Mouse (Mus musculus) liver, postnatal 0 days (tissue): ENCODE results near the gene 4930438A08Rik. TPM values are rescaled to one million over a fixed set of nuclear protein-coding genes. Genes with fewer than 3 reads are reported as not detected.

Source experiments
- ATAC-seq: fragments of 200-750 bp; cut with Nextera tagmentation; 2 replicates; pipeline ENCODE4 v1.8.0; 2017; ENCODE audit warnings: mild to moderate bottlenecking, moderate library complexity
- DNase-seq: peaks from one replicate; pipeline ENCODE4 v3.0.0-alpha.2; 2016
- H3K27ac ChIP-seq: fragments of 300-500 bp; sonication (generic); 2 replicates; pipeline ENCODE4 v1.5.1; 2014; ENCODE audit warnings: antibody characterized with exemption, moderate library complexity, mild to moderate bottlenecking, low read depth
- H3K27me3 ChIP-seq: fragments of 300-500 bp; sonication (generic); 2 replicates; pipeline ENCODE4 v1.6.1; 2014; ENCODE audit warnings: low read length, control low read depth, mixed read lengths; ENCODE audit not compliant: insufficient read depth
- H3K36me3 ChIP-seq: fragments of 300-500 bp; sonication (generic); replicated peaks from 2 replicates; pipeline ENCODE4 v1.6.1; 2014; ENCODE audit warnings: mild to moderate bottlenecking, control low read depth, low read length, moderate library complexity, mixed read lengths; ENCODE audit not compliant: insufficient read depth
- H3K4me1 ChIP-seq: fragments of 300-500 bp; sonication (generic); 2 replicates; pipeline ENCODE4 v1.6.1; 2014; ENCODE audit warnings: antibody characterized with exemption, mild to moderate bottlenecking, control low read depth; ENCODE audit not compliant: insufficient read depth
- H3K4me2 ChIP-seq: fragments of 300-500 bp; sonication (generic); 2 replicates; pipeline ENCODE4 v1.6.1; 2014; ENCODE audit warnings: low read depth, mild to moderate bottlenecking, low read length, moderate library complexity, mixed read lengths
- H3K4me3 ChIP-seq: fragments of 300-500 bp; sonication (generic); 2 replicates; pipeline ENCODE4 v1.5.1; 2014; ENCODE audit warnings: low read depth, low read length
- H3K9ac ChIP-seq: fragments of 300-500 bp; sonication (generic); replicated peaks from 2 replicates; pipeline ENCODE4 v1.6.1; 2014; ENCODE audit warnings: mild to moderate bottlenecking, moderate library complexity
- H3K9me3 ChIP-seq: fragments of 300-500 bp; sonication (generic); 2 replicates; pipeline ENCODE4 v1.6.1; 2016; ENCODE audit warnings: mild to moderate bottlenecking, control low read depth, low read length, mixed read lengths
- CTCF ChIP-seq: sonication (generic); IDR thresholded peaks from 2 replicates; pipeline ENCODE4 v1.5.1; 2016; ENCODE audit warnings: antibody characterized with exemption, low read depth
- EP300 ChIP-seq: IDR thresholded peaks from 2 replicates; pipeline ENCODE4 v1.6.1; 2016; ENCODE audit warnings: antibody characterized with exemption, low read depth, mild to moderate bottlenecking
- WGBS: fragments of 180-500 bp; shearing (Covaris S2); extraction: QIAGEN DNeasy Blood & Tissue Kit; methylation state at CpG from one replicate; pipeline ENCODE4 v1.1.7; 2014; ENCODE audit not compliant: insufficient replicate concordance; 5-methylcytosine and 5-hydroxymethylcytosine counted together
- polyA plus RNA-seq: library from polyadenylated mRNA; unstranded; fragments of >200 nt; fragmentation: Nextera tagmentation; extraction: Ambion mirVana; gene quantifications from 2 replicates; pipeline ENCODE4 v1.2.1, GENCODE M21; 2015

The 4930438A08Rik gene
- polyA plus RNA-seq, 1 experiment from 2014 or later = 7.0 TPM

GRCm38 (mm10) chr11:58235152-58235551 is 39.4 kb upstream of the 4930438A08Rik start:
- Histone ChIP-seq H3K4me2 (no peak overlapping the region), H3K27ac (no peak overlapping the region), H3K36me3 (no peaks in the 10 kb centered on the region), H3K4me3 (no peak overlapping the region), H3K4me1 (0 out of 2 replicates have a peak, but pooled peaks cover 6% of the 10 kb centered on the region), H3K9ac (no peak overlapping the region), H3K9me3 (no peaks in the 10 kb centered on the region), H3K27me3 (no peaks in the 10 kb centered on the region)
- TF ChIP-seq CTCF (peak; percentile 81), EP300 (no peak)
- ATAC-seq (no peak), DNase-seq (peak; percentile 55)
- 18% methylated on average over 6 of the region's 6 CpGs for WGBS

GRCm38 (mm10) chr11:58238840-58239791 is 35.5 kb upstream of the 4930438A08Rik start:
- 4% methylated on average over 37 of the region's 37 CpGs for WGBS
- TF ChIP-seq EP300 (no peak), CTCF (peak; percentile 56)
- H3K27me3 ChIP-seq = no peaks in the 10 kb centered on the region
- H3K9me3 ChIP-seq = no peaks in the 10 kb centered on the region
- H3K27ac ChIP-seq = no peak overlapping the region
- H3K9ac ChIP-seq = no peak overlapping the region
- peak overlapping the region; percentile 30 for H3K4me3 ChIP-seq
- no peaks in the 10 kb centered on the region for H3K36me3 ChIP-seq
- 0 out of 2 replicates have a peak, but pooled peaks cover 6% of the 10 kb centered on the region for H3K4me1 ChIP-seq
- ATAC-seq = peak; percentile 97
- peak; percentile 82 for DNase-seq
- peak overlapping the region; percentile 73 for H3K4me2 ChIP-seq

- WGBS = 46% methylated on average over 4 of the region's 4 CpGs
- no peak for DNase-seq
- Histone ChIP-seq H3K27me3 (no peaks in the 10 kb centered on the region), H3K36me3 (no peaks in the 10 kb centered on the region), H3K4me1 (no peaks in the 10 kb centered on the region), H3K9ac (no peak overlapping the region), H3K9me3 (no peaks in the 10 kb centered on the region), H3K4me3 (no peak overlapping the region), H3K27ac (no peak overlapping the region), H3K4me2 (no peak overlapping the region)
- no peak for ATAC-seq
- TF ChIP-seq EP300 (no peak), CTCF (no peak)
Measured at GRCm38 (mm10) chr11:58247294-58247693, 27.3 kb upstream of the 4930438A08Rik start.

GRCm38 (mm10) chr11:58249203-58249981 is 25.2 kb upstream of the 4930438A08Rik start:
- ATAC-seq (no peak), DNase-seq (no peak)
- WGBS = 77% methylated on average over 7 of the region's 7 CpGs
- H3K4me2 ChIP-seq = no peak overlapping the region
- H3K27ac ChIP-seq = no peak overlapping the region
- TF ChIP-seq CTCF (no peak), EP300 (no peak)
- no peaks in the 10 kb centered on the region for H3K4me1 ChIP-seq
- H3K27me3 ChIP-seq = no peaks in the 10 kb centered on the region
- no peaks in the 10 kb centered on the region for H3K36me3 ChIP-seq
- H3K9me3 ChIP-seq = no peaks in the 10 kb centered on the region
- H3K9ac ChIP-seq = no peak overlapping the region
- H3K4me3 ChIP-seq = no peak overlapping the region

- Histone ChIP-seq H3K4me3 (no peak overlapping the region), H3K27me3 (no peaks in the 10 kb centered on the region), H3K4me1 (no peaks in the 10 kb centered on the region), H3K4me2 (no peak overlapping the region), H3K36me3 (no peaks in the 10 kb centered on the region), H3K9me3 (no peaks in the 10 kb centered on the region), H3K9ac (no peak overlapping the region), H3K27ac (no peak overlapping the region)
- ATAC-seq (peak; percentile 70), DNase-seq (no peak)
- 57% methylated on average over 5 of the region's 5 CpGs for WGBS
- TF ChIP-seq EP300 (no peak), CTCF (no peak)
Measured at GRCm38 (mm10) chr11:58250550-58250949, 24.0 kb upstream of the 4930438A08Rik start.

- no peak overlapping the region for H3K9ac ChIP-seq
- no peak for ATAC-seq
- TF ChIP-seq CTCF (no peak), EP300 (no peak)
Measured at GRCm38 (mm10) chr11:58254411-58254810, 20.2 kb upstream of the 4930438A08Rik start.

More at GRCm38 (mm10) chr11:58254411-58254810, 20.2 kb upstream of the 4930438A08Rik start:
- Histone ChIP-seq H3K4me2 (no peak overlapping the region), H3K27ac (no peak overlapping the region), H3K4me3 (no peak overlapping the region), H3K9me3 (no peaks in the 10 kb centered on the region), H3K36me3 (no peaks in the 10 kb centered on the region), H3K4me1 (no peaks in the 10 kb centered on the region), H3K27me3 (no peaks in the 10 kb centered on the region)
- no peak for DNase-seq
- 94% methylated on average over 3 of the region's 3 CpGs for WGBS
